Mouse (Mus musculus) forebrain, embryonic 16.5 days (tissue): ENCODE data around the gene Hsd3b2. TPM values are rescaled to one million over a fixed set of nuclear protein-coding genes. Genes with fewer than 3 reads are reported as not detected.
"Not testable (repeated sequence)": the region's sequence is repeated elsewhere in the genome, so short reads cannot be mapped to it uniquely, and the experiment has no call there.

Source experiments
- ATAC-seq: fragments of 200-750 bp; cut with Nextera tagmentation; 2 replicates; pipeline ENCODE4 v1.8.0; 2017; ENCODE audit warnings: mild to moderate bottlenecking, moderate library complexity
- H3K27ac ChIP-seq: fragments of 300-500 bp; sonication (generic); 2 replicates; pipeline ENCODE4 v1.5.1; 2014; ENCODE audit warnings: low read length, control low read depth
- H3K27me3 ChIP-seq: fragments of 300-500 bp; sonication (generic); replicated peaks from 2 replicates; pipeline ENCODE4 v1.6.1; 2014; ENCODE audit warnings: low read length; ENCODE audit not compliant: control insufficient read depth, insufficient read depth
- H3K36me3 ChIP-seq: fragments of 300-500 bp; sonication (generic); 2 replicates; pipeline ENCODE4 v1.6.1; 2014; ENCODE audit not compliant: control insufficient read depth, insufficient read depth
- H3K4me1 ChIP-seq: fragments of 300-500 bp; sonication (generic); replicated peaks from 2 replicates; pipeline ENCODE4 v1.6.1; 2014; ENCODE audit warnings: low read length; ENCODE audit not compliant: control insufficient read depth, insufficient read depth
- H3K4me2 ChIP-seq: fragments of 300-500 bp; sonication (generic); 2 replicates; pipeline ENCODE4 v1.6.1; 2014; ENCODE audit warnings: mild to moderate bottlenecking, low read length, control low read depth
- H3K4me3 ChIP-seq: fragments of 300-500 bp; sonication (generic); replicated peaks from 2 replicates; pipeline ENCODE4 v1.5.1; 2014; ENCODE audit warnings: mild to moderate bottlenecking, low read length, control low read depth
- H3K9ac ChIP-seq: fragments of 300-500 bp; sonication (generic); replicated peaks from 2 replicates; pipeline ENCODE4 v1.6.1; 2014; ENCODE audit warnings: low read depth, low read length, control low read depth
- H3K9me3 ChIP-seq: fragments of 300-500 bp; sonication (generic); 2 replicates; pipeline ENCODE4 v1.6.1; 2016; ENCODE audit warnings: low read length; ENCODE audit not compliant: control insufficient read depth
- WGBS: fragments of 180-500 bp; shearing (Covaris S2); extraction: QIAGEN DNeasy Blood & Tissue Kit; methylation state at CpG from one replicate; pipeline ENCODE4 v1.1.7; 2014; 5-methylcytosine and 5-hydroxymethylcytosine counted together
- polyA plus RNA-seq: library from polyadenylated mRNA; unstranded; fragments of >200 nt; fragmentation: Nextera tagmentation; extraction: Ambion mirVana; gene quantifications from 2 replicates; pipeline ENCODE4 v1.2.1, GENCODE M21; 2015

Hsd3b2 gene
- not detected in 2 replicates for polyA plus RNA-seq

DNA sequence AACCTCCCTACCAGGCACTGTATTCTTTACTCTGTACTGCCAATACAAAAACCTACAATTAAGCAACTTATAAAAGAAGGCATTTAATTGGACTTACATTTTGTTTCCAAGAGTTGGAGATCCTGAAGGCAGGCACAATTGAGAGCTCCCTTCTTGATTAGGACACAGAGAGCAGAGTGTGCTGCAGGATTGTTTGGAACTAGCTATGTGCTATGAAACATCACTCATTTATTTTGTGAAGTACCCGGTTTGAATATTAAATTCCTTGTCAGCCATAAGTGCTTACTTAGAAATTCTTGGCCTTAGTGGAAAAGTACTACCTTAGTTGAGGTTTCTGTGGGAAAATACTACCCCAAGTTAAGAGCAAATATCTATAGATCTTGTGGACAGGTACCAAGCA, at the start of gene Hsd3b2:
TSS of gene Hsd3b2 (minus strand) at position 168 of the 400 bp plus-strand sequence.
- no peaks in the 10 kb centered on the region for H3K27me3 ChIP-seq
- H3K4me3 ChIP-seq, result no peak within 1 kb of the TSS
- ATAC-seq, result no peak
- no peak within 1 kb of the TSS for H3K9ac ChIP-seq
- H3K4me1 ChIP-seq, result no peaks in the 10 kb centered on the region
- H3K27ac ChIP-seq, result no peak within 1 kb of the TSS
- H3K36me3 ChIP-seq, result no peaks in the 10 kb centered on the region
- WGBS, result 70% methylated on average over 1 of the region's 1 CpGs
- H3K9me3 ChIP-seq, result no peaks in the 10 kb centered on the region
- H3K4me2 ChIP-seq, result no peak within 1 kb of the TSS

DNA sequence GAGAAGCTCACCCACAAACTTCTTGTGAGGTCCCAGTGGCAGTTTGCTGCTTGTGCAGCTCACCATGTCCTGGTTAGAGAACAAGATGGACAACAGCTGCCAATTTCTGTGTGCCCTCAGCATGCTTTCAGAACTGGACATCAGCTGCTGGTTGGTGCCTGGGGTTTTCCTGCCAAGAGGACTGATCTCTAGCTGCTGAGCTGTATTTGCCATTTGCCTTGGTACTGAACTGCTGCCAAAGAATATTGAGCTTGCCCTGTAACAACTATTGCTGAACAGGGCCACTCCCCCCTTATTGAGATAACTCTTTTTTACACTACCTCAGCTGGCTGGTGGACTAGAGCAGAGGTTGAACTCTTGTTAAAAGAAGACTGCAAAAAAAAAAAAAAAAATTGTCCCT, 39.8 kb upstream of the Hsd3b2 start:
- no peaks in the 10 kb centered on the region for H3K36me3 ChIP-seq
- H3K4me2 ChIP-seq, result no peak overlapping the region
- H3K9me3 ChIP-seq, result no peaks in the 10 kb centered on the region
- no peak for ATAC-seq
- H3K27ac ChIP-seq, result no peak overlapping the region
- no peaks in the 10 kb centered on the region for H3K4me1 ChIP-seq
- H3K9ac ChIP-seq, result no peak overlapping the region
- H3K27me3 ChIP-seq, result no peaks in the 10 kb centered on the region
- H3K4me3 ChIP-seq, result no peak overlapping the region

DNA sequence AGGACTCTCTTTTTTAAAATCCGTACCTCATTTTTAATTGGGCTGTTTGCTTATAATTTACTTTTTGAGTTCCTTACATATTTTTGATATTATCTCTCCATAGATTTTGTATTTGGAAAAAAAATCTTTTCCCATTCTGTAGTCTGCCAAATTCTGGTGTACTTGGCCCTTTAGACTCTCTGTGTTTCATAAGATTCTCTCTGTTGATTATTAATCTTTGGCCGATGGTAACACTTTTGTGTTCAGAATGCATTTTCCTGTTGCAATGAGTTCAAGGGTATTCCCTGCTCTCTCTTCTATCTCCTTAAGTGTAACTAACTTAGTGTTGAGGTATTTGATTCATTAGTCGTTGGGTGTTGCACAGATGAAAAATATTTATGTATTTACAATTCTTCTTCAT, 32.5 kb upstream of the Hsd3b2 start:
- H3K4me2 ChIP-seq, result no peak overlapping the region
- no peaks in the 10 kb centered on the region for H3K4me1 ChIP-seq
- no peaks in the 10 kb centered on the region for H3K36me3 ChIP-seq
- no peak overlapping the region for H3K9ac ChIP-seq
- H3K27ac ChIP-seq, result no peak overlapping the region
- H3K4me3 ChIP-seq, result no peak overlapping the region
- H3K9me3 ChIP-seq, result no peaks in the 10 kb centered on the region
- ATAC-seq, result no peak
- WGBS, result 88% methylated on average over 3 of the region's 3 CpGs
- no peaks in the 10 kb centered on the region for H3K27me3 ChIP-seq

GRCm38 (mm10) chr3:98752171-98752570, 27.8 kb upstream of the Hsd3b2 start:
- H3K36me3 ChIP-seq, result no peaks in the 10 kb centered on the region
- no peak overlapping the region for H3K9ac ChIP-seq
- WGBS, result 78% methylated on average over 2 of the region's 2 CpGs
- H3K4me2 ChIP-seq, result no peak overlapping the region
- H3K9me3 ChIP-seq, result no peaks in the 10 kb centered on the region
- no peak overlapping the region for H3K4me3 ChIP-seq
- no peak for ATAC-seq
- no peaks in the 10 kb centered on the region for H3K27me3 ChIP-seq
- H3K27ac ChIP-seq, result no peak overlapping the region
- H3K4me1 ChIP-seq, result no peaks in the 10 kb centered on the region

- not testable (repeated sequence) for H3K9me3 ChIP-seq, H3K4me2 ChIP-seq, ATAC-seq, H3K4me1 ChIP-seq, H3K27me3 ChIP-seq, H3K36me3 ChIP-seq, H3K27ac ChIP-seq, H3K4me3 ChIP-seq, H3K9ac ChIP-seq
- 75% methylated on average over 1 of the region's 1 CpGs for WGBS
Measured at GRCm38 (mm10) chr3:98741043-98741442, 16.7 kb upstream of the Hsd3b2 start.

GRCm38 (mm10) chr3:98734340-98734739, 10.0 kb upstream of the Hsd3b2 start:
- H3K4me3 ChIP-seq, result no peak overlapping the region
- WGBS, result 44% methylated on average over 4 of the region's 4 CpGs
- no peak for ATAC-seq
- H3K4me1 ChIP-seq, result no peaks in the 10 kb centered on the region
- H3K27me3 ChIP-seq, result no peaks in the 10 kb centered on the region
- no peak overlapping the region for H3K27ac ChIP-seq
- H3K9me3 ChIP-seq, result no peaks in the 10 kb centered on the region
- no peaks in the 10 kb centered on the region for H3K36me3 ChIP-seq
- H3K4me2 ChIP-seq, result no peak overlapping the region
- H3K9ac ChIP-seq, result no peak overlapping the region

DNA sequence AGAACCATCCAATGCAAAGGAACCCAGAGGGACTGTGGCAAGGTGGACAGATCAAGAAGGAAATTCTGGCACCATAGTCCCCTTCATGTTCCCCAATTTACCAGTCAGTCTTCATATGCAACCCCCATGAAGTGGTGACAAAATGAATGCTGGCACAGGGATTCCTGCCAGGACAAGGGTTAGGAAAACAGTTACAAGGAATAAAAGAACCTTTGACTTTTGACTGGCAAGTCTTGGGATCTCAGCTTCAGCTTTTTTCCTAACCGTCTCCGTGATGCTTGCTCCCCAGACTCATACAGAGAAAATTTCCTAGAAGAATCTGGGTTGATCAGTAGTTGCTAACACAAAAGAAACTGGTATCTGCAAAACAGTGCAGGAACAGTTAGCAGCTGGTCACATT, 9.4 kb upstream of the Hsd3b2 start:
- no peak for ATAC-seq

DNA sequence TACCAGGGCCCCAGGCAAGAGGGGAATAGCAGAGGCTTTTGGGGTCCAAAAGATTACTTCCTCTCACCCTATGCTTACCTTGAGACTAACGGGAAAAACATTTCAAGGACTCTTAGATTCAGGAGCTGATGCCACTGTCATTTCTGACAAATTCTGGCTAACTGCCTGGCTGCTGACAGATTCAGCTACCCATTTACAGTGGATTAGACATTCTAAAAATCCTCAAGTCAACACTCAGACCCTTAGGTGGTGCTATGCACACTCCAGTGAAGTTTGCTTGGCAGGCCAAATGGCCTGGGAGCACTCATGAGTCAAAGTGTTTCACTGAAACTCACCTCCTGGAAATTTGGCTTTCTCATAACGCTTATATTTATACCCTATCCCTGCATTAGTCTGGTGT, 1.9 kb upstream of the Hsd3b2 start:
- no peak overlapping the region for H3K4me3 ChIP-seq
- no peak for ATAC-seq
- H3K4me1 ChIP-seq, result no peaks in the 10 kb centered on the region

More for the DNA sequence above, 9.4 kb upstream of the Hsd3b2 start:
- Histone ChIP-seq H3K4me1 (no peaks in the 10 kb centered on the region), H3K4me2 (no peak overlapping the region), H3K9me3 (no peaks in the 10 kb centered on the region), H3K36me3 (no peaks in the 10 kb centered on the region), H3K9ac (no peak overlapping the region), H3K27me3 (no peaks in the 10 kb centered on the region), H3K4me3 (no peak overlapping the region), H3K27ac (no peak overlapping the region)
- 85% methylated on average over 2 of the region's 2 CpGs for WGBS

GRCm38 (mm10) chr3:98720740-98721139, 3.6 kb downstream of the Hsd3b2 start:
- no peak overlapping the region for H3K4me2 ChIP-seq
- no peaks in the 10 kb centered on the region for H3K4me1 ChIP-seq
- no peaks in the 10 kb centered on the region for H3K27me3 ChIP-seq
- H3K4me3 ChIP-seq, result no peak overlapping the region
- no peak overlapping the region for H3K27ac ChIP-seq
- H3K9ac ChIP-seq, result no peak overlapping the region
- no peaks in the 10 kb centered on the region for H3K9me3 ChIP-seq
- no peaks in the 10 kb centered on the region for H3K36me3 ChIP-seq
- no peak for ATAC-seq

More for the DNA sequence above, 1.9 kb upstream of the Hsd3b2 start:
- no peaks in the 10 kb centered on the region for H3K36me3 ChIP-seq
- 83% methylated on average over 2 of the region's 2 CpGs for WGBS
- H3K27me3 ChIP-seq, result no peaks in the 10 kb centered on the region
- no peak overlapping the region for H3K4me2 ChIP-seq
- no peak overlapping the region for H3K27ac ChIP-seq
- H3K9me3 ChIP-seq, result no peaks in the 10 kb centered on the region
- no peak overlapping the region for H3K9ac ChIP-seq

DNA sequence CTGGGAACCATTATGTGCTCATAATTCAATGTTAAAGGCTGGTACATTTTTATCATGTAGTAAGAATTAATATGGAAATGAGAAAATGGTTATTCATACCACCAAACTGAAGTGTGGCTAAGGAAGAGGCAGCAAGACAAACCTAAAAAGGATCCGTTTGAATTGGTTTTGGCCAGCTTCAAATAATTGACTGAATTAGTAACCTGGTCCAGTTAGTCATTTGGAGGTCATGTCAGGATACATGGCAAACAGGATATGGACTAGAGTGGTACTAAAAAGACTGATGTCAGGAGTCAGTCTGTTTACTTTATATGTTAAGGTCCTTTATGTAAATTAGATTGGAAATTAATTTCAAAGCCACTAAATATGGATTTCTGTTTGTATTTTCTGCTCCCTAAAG, 41.9 kb downstream of the Hsd3b2 start:
- H3K27ac ChIP-seq, result no peak overlapping the region
- no peak for ATAC-seq
- H3K4me1 ChIP-seq, result no peaks in the 10 kb centered on the region
- H3K9me3 ChIP-seq, result no peaks in the 10 kb centered on the region
- H3K36me3 ChIP-seq, result no peaks in the 10 kb centered on the region
- no peaks in the 10 kb centered on the region for H3K27me3 ChIP-seq
- H3K9ac ChIP-seq, result no peak overlapping the region
- WGBS, result 76% methylated on average over 1 of the region's 1 CpGs
- no peak overlapping the region for H3K4me2 ChIP-seq
- no peak overlapping the region for H3K4me3 ChIP-seq
